Mouse (Mus musculus): ENCODE data around the gene Prr15.

Prr15 gene

GRCm38 (mm10) chr6:54331765-54332164 lies 6.1 kb downstream of the Prr15 start:
- no peak for DNase-seq (ENCODE audit: low spot score in 2 of 2)

- DNase-seq (ENCODE audit: low spot score in 2 of 2): no peak
Observed at GRCm38 (mm10) chr6:54332203-54332602, 6.6 kb downstream of the Prr15 start.

- DNase-seq (ENCODE audit: low spot score in 2 of 2): no peak
Observed at GRCm38 (mm10) chr6:54333116-54333651, 7.5 kb downstream of the Prr15 start.

- no peak for DNase-seq (ENCODE audit: low spot score in 2 of 2)
Observed at GRCm38 (mm10) chr6:54333652-54334396, 8.2 kb downstream of the Prr15 start.

- no peak for DNase-seq (ENCODE audit: low spot score in 2 of 2)
Observed at GRCm38 (mm10) chr6:54337321-54337720, 11.7 kb downstream of the Prr15 start.

GRCm38 (mm10) chr6:54341133-54341532 lies 15.5 kb downstream of the Prr15 start:
- DNase-seq (ENCODE audit: low spot score in 2 of 2): no peak

- no peak for DNase-seq (ENCODE audit: low spot score in 2 of 2)
Observed at GRCm38 (mm10) chr6:54342223-54342622, 16.6 kb downstream of the Prr15 start.

GRCm38 (mm10) chr6:54351860-54352259 lies 26.2 kb downstream of the Prr15 start:
- no peak for DNase-seq (ENCODE audit: low spot score in 2 of 2)

- no peak for DNase-seq (ENCODE audit: low spot score in 2 of 2)
Observed at GRCm38 (mm10) chr6:54352931-54353690, 27.5 kb downstream of the Prr15 start.

- DNase-seq (ENCODE audit: low spot score in 2 of 2): no peak
Observed at GRCm38 (mm10) chr6:54353698-54354097, 28.1 kb downstream of the Prr15 start.

GRCm38 (mm10) chr6:54355626-54356025 lies 30.0 kb downstream of the Prr15 start:
- no peak for DNase-seq (ENCODE audit: low spot score in 2 of 2)

GRCm38 (mm10) chr6:54362526-54363324 lies 37.1 kb downstream of the Prr15 start:
- no peak for DNase-seq (ENCODE audit: low spot score in 2 of 2)

GRCm38 (mm10) chr6:54364406-54365136 lies 38.9 kb downstream of the Prr15 start:
- no peak for DNase-seq (ENCODE audit: low spot score in 2 of 2)

- DNase-seq (ENCODE audit: low spot score in 2 of 2): no peak
Observed at GRCm38 (mm10) chr6:54366607-54367006, 41.0 kb downstream of the Prr15 start.

- DNase-seq (ENCODE audit: low spot score in 2 of 2): peak in 1 of 2 experiments; percentile 45
Observed at GRCm38 (mm10) chr6:54368071-54368470, 42.4 kb downstream of the Prr15 start.

GRCm38 (mm10) chr6:54369913-54370542 lies 44.4 kb downstream of the Prr15 start:
- DNase-seq (ENCODE audit: low spot score in 2 of 2): no peak

- no peak for DNase-seq (ENCODE audit: low spot score in 2 of 2)
Observed at GRCm38 (mm10) chr6:54371874-54372273, 46.2 kb downstream of the Prr15 start.

- DNase-seq (ENCODE audit: low spot score in 2 of 2): no peak
Observed at GRCm38 (mm10) chr6:54379356-54379755, 53.7 kb downstream of the Prr15 start.

All from heart, adult 9 months (tissue).